Mouse (Mus musculus) embryonic facial prominence, embryonic 13.5 days (tissue): ENCODE measurements around the gene Avp. TPM values are rescaled to one million over a fixed set of nuclear protein-coding genes. Genes with fewer than 3 reads are reported as not detected.

Experiments
- ATAC-seq: fragments of 200-750 bp; cut with Nextera tagmentation; 2 replicates; pipeline ENCODE4 v1.8.0; 2017; ENCODE audit warnings: low read depth; ENCODE audit not compliant: insufficient number of reproducible peaks, insufficient read depth, low FRiP score, low TSS enrichment
- H3K27ac ChIP-seq: fragments of 300-500 bp; sonication (generic); 2 replicates; pipeline ENCODE4 v1.5.1; 2015; ENCODE audit warnings: moderate library complexity, mild to moderate bottlenecking, inconsistent platforms
- H3K27me3 ChIP-seq: fragments of 300-500 bp; sonication (generic); 2 replicates; pipeline ENCODE4 v1.6.1; 2015; ENCODE audit warnings: mild to moderate bottlenecking, inconsistent platforms
- H3K36me3 ChIP-seq: fragments of 300-500 bp; sonication (generic); 2 replicates; pipeline ENCODE4 v1.6.1; 2015; ENCODE audit warnings: mild to moderate bottlenecking, inconsistent platforms
- H3K4me1 ChIP-seq: fragments of 300-500 bp; sonication (generic); 2 replicates; pipeline ENCODE4 v1.6.1; 2015; ENCODE audit warnings: inconsistent platforms
- H3K4me2 ChIP-seq: fragments of 300-500 bp; sonication (generic); 2 replicates; pipeline ENCODE4 v1.6.1; 2015; ENCODE audit warnings: moderate library complexity, mild to moderate bottlenecking, inconsistent platforms
- H3K4me3 ChIP-seq: fragments of 300-500 bp; sonication (generic); 2 replicates; pipeline ENCODE4 v1.5.1; 2015; ENCODE audit warnings: mild to moderate bottlenecking, inconsistent platforms
- H3K9ac ChIP-seq: fragments of 300-500 bp; sonication (generic); 2 replicates; pipeline ENCODE4 v1.6.1; 2015; ENCODE audit warnings: mild to moderate bottlenecking, inconsistent platforms
- H3K9me3 ChIP-seq: fragments of 300-500 bp; sonication (generic); 2 replicates; pipeline ENCODE4 v1.6.1; 2016; ENCODE audit warnings: inconsistent platforms
- WGBS: fragments of 180-500 bp; shearing (Covaris S2); methylation state at CpG from one replicate; pipeline ENCODE4 v1.1.7; 2015; ENCODE audit warnings: mixed read lengths; 5-methylcytosine and 5-hydroxymethylcytosine counted together
- microRNA-seq: library from miRNA; unstranded; fragments of <30 nt; microRNA quantifications from one replicate; pipeline ENCODE4, GENCODE M21; 2016
- polyA plus RNA-seq: library from polyadenylated mRNA; unstranded; fragments of >200 nt; fragmentation: Nextera tagmentation; extraction: Ambion mirVana; gene quantifications from 2 replicates; pipeline ENCODE4 v1.2.1, GENCODE M21; 2015

The Avp gene
- polyA plus RNA-seq, 1 experiment from 2014 or later: not detected

DNA sequence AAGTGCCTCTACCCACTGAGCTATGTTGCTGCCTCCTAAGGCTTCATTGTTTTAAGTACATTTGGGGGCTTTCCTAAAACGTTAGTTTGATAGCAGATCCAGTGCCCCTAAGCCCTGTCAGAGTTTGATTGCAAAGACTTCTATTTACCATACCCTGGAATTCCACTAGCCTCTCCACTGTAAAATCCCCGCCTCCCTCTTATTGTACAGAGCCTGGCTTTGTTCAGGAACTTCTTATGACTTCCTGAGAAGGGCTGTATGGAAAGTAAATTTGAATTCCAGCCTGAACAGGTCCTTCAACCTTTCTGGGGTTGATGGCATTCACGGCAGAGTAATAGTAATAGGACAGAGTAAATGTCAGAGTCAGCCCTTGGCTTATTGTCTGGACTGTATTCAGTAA is 45.5 kb downstream of the Avp start:
- Histone ChIP-seq H3K9me3 (no peaks in the 10 kb centered on the region), H3K36me3 (peaks cover 91% of the 10 kb centered on the region), H3K4me1 (no peaks in the 10 kb centered on the region), H3K27me3 (no peaks in the 10 kb centered on the region), H3K4me3 (no peak overlapping the region), H3K9ac (no peak overlapping the region), H3K4me2 (no peak overlapping the region), H3K27ac (no peak overlapping the region)
- WGBS: 73% methylated on average over 3 of the region's 3 CpGs
- ATAC-seq: no peak

DNA sequence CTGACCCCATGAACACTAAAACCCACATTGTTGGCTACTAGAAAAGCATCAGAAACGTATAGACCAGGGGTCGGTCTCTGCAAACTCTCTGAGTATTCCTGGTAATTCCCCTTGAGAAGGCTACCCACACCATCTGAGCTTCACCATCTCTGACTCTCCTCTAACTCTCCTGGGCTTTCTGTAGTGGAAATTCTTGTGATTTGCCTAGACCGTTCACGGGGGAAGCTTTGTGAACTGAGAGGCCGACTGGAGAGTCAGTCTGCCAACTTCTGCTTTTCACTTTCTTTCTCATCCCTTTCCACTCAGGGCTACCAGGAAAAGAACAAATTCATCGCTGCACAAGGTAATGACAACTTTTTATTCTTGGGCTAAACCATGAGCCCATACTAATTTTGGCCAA is 47.3 kb downstream of the Avp start:
- H3K36me3 ChIP-seq: peaks cover 78% of the 10 kb centered on the region
- H3K4me1 ChIP-seq: no peaks in the 10 kb centered on the region
- 87% methylated on average over 6 of the region's 6 CpGs for WGBS

GRCm38 (mm10) chr2:130532201-130532600 is 50.2 kb downstream of the Avp start:
- no peaks in the 10 kb centered on the region for H3K9me3 ChIP-seq
- ATAC-seq: no peak
- no peaks in the 10 kb centered on the region for H3K4me1 ChIP-seq
- H3K9ac ChIP-seq: no peak overlapping the region
- no peaks in the 10 kb centered on the region for H3K27me3 ChIP-seq
- no peak overlapping the region for H3K4me2 ChIP-seq
- H3K36me3 ChIP-seq: peaks cover 72% of the 10 kb centered on the region
- 91% methylated on average over 2 of the region's 2 CpGs for WGBS
- no peak overlapping the region for H3K27ac ChIP-seq
- H3K4me3 ChIP-seq: no peak overlapping the region

More for the DNA sequence above, 47.3 kb downstream of the Avp start:
- no peak for ATAC-seq
- Histone ChIP-seq H3K9ac (no peak overlapping the region), H3K4me3 (no peak overlapping the region), H3K27me3 (no peaks in the 10 kb centered on the region), H3K27ac (no peak overlapping the region), H3K9me3 (no peaks in the 10 kb centered on the region), H3K4me2 (no peak overlapping the region)

Small RNA genes lying within 50 kb of the gene (microRNA-seq; reads per million reads assigned to microRNA genes)
- not detected for gene Gm23876

Other genes starting within 250 kb of the Avp start
- gene Cpxm1, start 185.0 kb downstream of the Avp start, polyA plus RNA-seq: 110 and 133 TPM in 2 replicates
- 0.32 TPM in 1 of 2 replicates, not detected in the other for gene Gm28372, start 177.3 kb downstream of the Avp start, polyA plus RNA-seq
- gene 1700020A23Rik, start 177.3 kb downstream of the Avp start, polyA plus RNA-seq: not detected in 2 replicates
- gene Tmem239, start 176.1 kb downstream of the Avp start, polyA plus RNA-seq: 0.32 TPM in 1 of 2 replicates, not detected in the other
- gene Vps16, start 158.2 kb downstream of the Avp start, polyA plus RNA-seq: 105 and 108 TPM in 2 replicates
- gene Pced1a, start 157.9 kb downstream of the Avp start, polyA plus RNA-seq: 15.5 and 16.3 TPM in 2 replicates
- 113 and 114 TPM in 2 replicates for gene Ptpra, start 132.3 kb downstream of the Avp start, polyA plus RNA-seq
- 76.0 and 89.4 TPM in 2 replicates for gene Mrps26, start 18.8 kb downstream of the Avp start, polyA plus RNA-seq
- not detected in 2 replicates for gene Oxt, start 6.4 kb downstream of the Avp start, polyA plus RNA-seq
- 14.7 and 16.2 TPM in 2 replicates for gene Fastkd5, start 47.5 kb upstream of the Avp start, polyA plus RNA-seq
- 13.2 and 14.2 TPM in 2 replicates for gene Ubox5, start 47.5 kb upstream of the Avp start, polyA plus RNA-seq
- 4.5 and 5.1 TPM in 2 replicates for gene Lzts3, start 60.2 kb upstream of the Avp start, polyA plus RNA-seq
- gene Ddrgk1, start 82.1 kb upstream of the Avp start, polyA plus RNA-seq: 61.7 and 72.7 TPM in 2 replicates
- 118 and 126 TPM in 2 replicates for gene Itpa, start 85.1 kb upstream of the Avp start, polyA plus RNA-seq
- gene Slc4a11, start 115.0 kb upstream of the Avp start, polyA plus RNA-seq: 3.2 TPM in 2 replicates